Mouse (Mus musculus): ENCODE measurements around the gene Ninl. TPM values are rescaled to one million over a fixed set of nuclear protein-coding genes. Genes with fewer than 3 reads are reported as not detected.

Gene Ninl
- polyA plus RNA-seq (2016; fragmentation: Nextera tagmentation; extraction: Ambion mirVana), result 11.8 and 19.5 TPM in 2 replicates

- peaks cover 6% of the 10 kb centered on the region; the same call in 1 of the 2 replicates for H3K36me3 ChIP-seq
- peak within 1 kb of the TSS; percentile 97 for H3K27ac ChIP-seq
- no peaks in the 10 kb centered on the region for H3K9me3 ChIP-seq
- 1% methylated on average over 34 of the region's 34 CpGs for WGBS
- no peaks in the 10 kb centered on the region for H3K27me3 ChIP-seq (ENCODE audit: insufficient read depth, poor library complexity, severe bottlenecking)
- H3K4me1 ChIP-seq (replicated peaks), result peaks cover 21% of the 10 kb centered on the region
- peak; percentile 95 for DNase-seq (ENCODE audit: low spot score)
- peak within 1 kb of the TSS; percentile 92 for H3K4me3 ChIP-seq
Observed at GRCm38 (mm10) chr2:151039232-151039695, at the start of gene Ninl, which contains the start of gene Nanp. Gene Ninl (minus strand): TSS chr2:151039382. Gene Nanp (minus strand): TSS chr2:151039398.

GRCm38 (mm10) chr2:151056637-151057036, 17.5 kb upstream of the Ninl start:
- Histone ChIP-seq H3K9me3 (0 out of 2 replicates have a peak, but pooled peaks cover 3% of the 10 kb centered on the region), H3K27ac (no peak overlapping the region), H3K36me3 (no peaks in the 10 kb centered on the region), H3K4me1 (replicated peaks) (no peaks in the 10 kb centered on the region), H3K4me3 (no peak overlapping the region), H3K27me3 (ENCODE audit: insufficient read depth, poor library complexity, severe bottlenecking) (no peaks in the 10 kb centered on the region)
- WGBS, result 82% methylated on average over 1 of the region's 1 CpGs
- DNase-seq (ENCODE audit: low spot score), result no peak

- Histone ChIP-seq H3K36me3 (no peaks in the 10 kb centered on the region), H3K9me3 (no peaks in the 10 kb centered on the region), H3K27ac (no peak overlapping the region), H3K4me1 (replicated peaks) (peaks cover 21% of the 10 kb centered on the region), H3K27me3 (ENCODE audit: insufficient read depth, poor library complexity, severe bottlenecking) (no peaks in the 10 kb centered on the region), H3K4me3 (no peak overlapping the region)
- WGBS, result 91% methylated on average over 1 of the region's 1 CpGs
- DNase-seq (ENCODE audit: low spot score), result no peak
Observed at GRCm38 (mm10) chr2:151040411-151040810, 1.2 kb upstream of the Ninl start.

GRCm38 (mm10) chr2:151039726-151040125, 544 bp upstream of the Ninl start:
- Histone ChIP-seq H3K27ac (peak overlapping the region; percentile 97), H3K4me1 (replicated peaks) (peaks cover 21% of the 10 kb centered on the region)
- DNase-seq (ENCODE audit: low spot score), result no peak

GRCm38 (mm10) chr2:151038811-151039222, 365 bp downstream of the Ninl start:
- Histone ChIP-seq H3K9me3 (no peaks in the 10 kb centered on the region), H3K27ac (peak overlapping the region; percentile 97), H3K27me3 (ENCODE audit: insufficient read depth, poor library complexity, severe bottlenecking) (no peaks in the 10 kb centered on the region), H3K4me1 (replicated peaks) (peaks cover 21% of the 10 kb centered on the region), H3K4me3 (peak overlapping the region; percentile 92), H3K36me3 (peaks cover 9% of the 10 kb centered on the region; the same call in 1 of the 2 replicates)
- peak; percentile 69 for DNase-seq (ENCODE audit: low spot score)
- WGBS, result under 1% methylated on average over 30 of the region's 30 CpGs

More at GRCm38 (mm10) chr2:151039726-151040125, 544 bp upstream of the Ninl start:
- no peaks in the 10 kb centered on the region for H3K27me3 ChIP-seq (ENCODE audit: insufficient read depth, poor library complexity, severe bottlenecking)
- H3K4me3 ChIP-seq, result peak overlapping the region; percentile 92
- 0 out of 2 replicates have a peak, but pooled peaks cover 3% of the 10 kb centered on the region for H3K36me3 ChIP-seq
- H3K9me3 ChIP-seq, result no peaks in the 10 kb centered on the region
- 50% methylated on average over 8 of the region's 8 CpGs for whole genome bisulfite sequencing

- no peaks in the 10 kb centered on the region for H3K27me3 ChIP-seq (ENCODE audit: insufficient read depth, poor library complexity, severe bottlenecking)
- H3K27ac ChIP-seq, result peak overlapping the region; percentile 97
- peak overlapping the region; percentile 92 for H3K4me3 ChIP-seq
- peaks cover 12% of the 10 kb centered on the region; the same call in 1 of the 2 replicates for H3K36me3 ChIP-seq
- DNase-seq (ENCODE audit: low spot score), result peak; percentile 6
- H3K4me1 ChIP-seq (replicated peaks), result peaks cover 21% of the 10 kb centered on the region
- WGBS, result 75% methylated on average over 18 of the region's 18 CpGs
- H3K9me3 ChIP-seq, result no peaks in the 10 kb centered on the region
Observed at GRCm38 (mm10) chr2:151037876-151038552, 1.2 kb downstream of the Ninl start.

GRCm38 (mm10) chr2:151037292-151037691, 1.9 kb downstream of the Ninl start:
- Histone ChIP-seq H3K4me3 (peak overlapping the region; percentile 92; the same call in 1 of the 2 replicates), H3K36me3 (peaks cover 14% of the 10 kb centered on the region; the same call in 1 of the 2 replicates), H3K27me3 (ENCODE audit: insufficient read depth, poor library complexity, severe bottlenecking) (no peaks in the 10 kb centered on the region), H3K4me1 (replicated peaks) (peaks cover 21% of the 10 kb centered on the region), H3K9me3 (no peaks in the 10 kb centered on the region), H3K27ac (no peak overlapping the region)
- DNase-seq (ENCODE audit: low spot score), result no peak
- 93% methylated on average over 1 of the region's 1 CpGs for WGBS

- Histone ChIP-seq H3K27ac (no peak overlapping the region), H3K4me3 (no peak overlapping the region), H3K4me1 (replicated peaks) (peaks cover 21% of the 10 kb centered on the region), H3K27me3 (ENCODE audit: insufficient read depth, poor library complexity, severe bottlenecking) (no peaks in the 10 kb centered on the region), H3K9me3 (no peaks in the 10 kb centered on the region), H3K36me3 (peaks cover 14% of the 10 kb centered on the region; the same call in 1 of the 2 replicates)
- 89% methylated on average over 2 of the region's 2 CpGs for WGBS
- DNase-seq (ENCODE audit: low spot score), result no peak
Observed at GRCm38 (mm10) chr2:151036721-151037120, 2.5 kb downstream of the Ninl start.

GRCm38 (mm10) chr2:151034435-151034834, 4.7 kb downstream of the Ninl start:
- no peaks in the 10 kb centered on the region for H3K27me3 ChIP-seq (ENCODE audit: insufficient read depth, poor library complexity, severe bottlenecking)
- no peak for DNase-seq (ENCODE audit: low spot score)
- H3K27ac ChIP-seq, result no peak overlapping the region
- 90% methylated on average over 3 of the region's 3 CpGs for WGBS
- H3K4me1 ChIP-seq (replicated peaks), result peaks cover 15% of the 10 kb centered on the region
- H3K36me3 ChIP-seq, result peaks cover 17% of the 10 kb centered on the region
- no peaks in the 10 kb centered on the region for H3K9me3 ChIP-seq
- H3K4me3 ChIP-seq, result no peak overlapping the region

- peaks cover 14% of the 10 kb centered on the region for H3K36me3 ChIP-seq
- H3K4me1 ChIP-seq (replicated peaks), result no peaks in the 10 kb centered on the region
- no peak for DNase-seq (ENCODE audit: low spot score)
- no peaks in the 10 kb centered on the region for H3K27me3 ChIP-seq (ENCODE audit: insufficient read depth, poor library complexity, severe bottlenecking)
- H3K27ac ChIP-seq, result no peak overlapping the region
- no peaks in the 10 kb centered on the region for H3K9me3 ChIP-seq
- 86% methylated on average over 10 of the region's 10 CpGs for WGBS
- no peak overlapping the region for H3K4me3 ChIP-seq
Observed at GRCm38 (mm10) chr2:151021158-151021557, 18.0 kb downstream of the Ninl start.

GRCm38 (mm10) chr2:151015316-151015715, 23.9 kb downstream of the Ninl start:
- H3K9me3 ChIP-seq, result no peaks in the 10 kb centered on the region
- H3K4me1 ChIP-seq (replicated peaks), result no peaks in the 10 kb centered on the region
- no peaks in the 10 kb centered on the region for H3K36me3 ChIP-seq
- H3K4me3 ChIP-seq, result no peak overlapping the region
- H3K27ac ChIP-seq, result no peak overlapping the region
- WGBS, result 84% methylated on average over 2 of the region's 2 CpGs
- DNase-seq (ENCODE audit: low spot score), result no peak
- H3K27me3 ChIP-seq (ENCODE audit: insufficient read depth, poor library complexity, severe bottlenecking), result no peaks in the 10 kb centered on the region

GRCm38 (mm10) chr2:151011273-151011672, 27.9 kb downstream of the Ninl start:
- Histone ChIP-seq H3K27ac (no peak overlapping the region), H3K4me1 (replicated peaks) (peaks cover 26% of the 10 kb centered on the region), H3K27me3 (ENCODE audit: insufficient read depth, poor library complexity, severe bottlenecking) (no peaks in the 10 kb centered on the region), H3K9me3 (no peaks in the 10 kb centered on the region), H3K4me3 (no peak overlapping the region), H3K36me3 (no peaks in the 10 kb centered on the region)
- DNase-seq (ENCODE audit: low spot score), result no peak
- 77% methylated on average over 1 of the region's 1 CpGs for WGBS

- Histone ChIP-seq H3K27ac (peak overlapping the region; percentile 94; the same call in 1 of the 2 replicates), H3K4me3 (peak overlapping the region; percentile 83), H3K9me3 (no peaks in the 10 kb centered on the region), H3K36me3 (no peaks in the 10 kb centered on the region), H3K27me3 (ENCODE audit: insufficient read depth, poor library complexity, severe bottlenecking) (no peaks in the 10 kb centered on the region), H3K4me1 (replicated peaks) (peaks cover 26% of the 10 kb centered on the region)
- DNase-seq (ENCODE audit: low spot score), result no peak
- 89% methylated on average over 1 of the region's 1 CpGs for WGBS
Observed at GRCm38 (mm10) chr2:151009515-151010085, 29.6 kb downstream of the Ninl start.

Measured in hindbrain, embryonic 10.5 days (tissue).